Mouse (Mus musculus) hindbrain, embryonic 15.5 days (tissue): Measurements from ENCODE around the gene Plscr4. TPM values are rescaled to one million over a fixed set of nuclear protein-coding genes. Genes with fewer than 3 reads are reported as not detected.

Experiments used
- ATAC-seq: fragments of 200-750 bp; cut with Nextera tagmentation; 2 replicates; pipeline ENCODE4 v1.8.0; 2017; ENCODE audit warnings: low read depth, moderate number of reproducible peaks, moderate TSS enrichment; ENCODE audit not compliant: low FRiP score
- H3K27ac ChIP-seq: fragments of 300-500 bp; sonication (generic); replicated peaks from 2 replicates; pipeline ENCODE4 v1.5.1; 2015; ENCODE audit warnings: mild to moderate bottlenecking, inconsistent platforms
- H3K27me3 ChIP-seq: fragments of 300-500 bp; sonication (generic); 2 replicates; pipeline ENCODE4 v1.6.1; 2015; ENCODE audit warnings: control low read depth, inconsistent platforms
- H3K36me3 ChIP-seq: fragments of 300-500 bp; sonication (generic); 2 replicates; pipeline ENCODE4 v1.6.1; 2015; ENCODE audit warnings: control low read depth, inconsistent platforms
- H3K4me1 ChIP-seq: fragments of 300-500 bp; sonication (generic); replicated peaks from 2 replicates; pipeline ENCODE4 v1.6.1; 2015; ENCODE audit warnings: control low read depth, inconsistent platforms
- H3K4me2 ChIP-seq: fragments of 300-500 bp; sonication (generic); 2 replicates; pipeline ENCODE4 v1.6.1; 2015; ENCODE audit warnings: moderate library complexity, mild to moderate bottlenecking, inconsistent platforms
- H3K4me3 ChIP-seq: fragments of 300-500 bp; sonication (generic); 2 replicates; pipeline ENCODE4 v1.5.1; 2015; ENCODE audit warnings: mild to moderate bottlenecking, inconsistent platforms
- H3K9ac ChIP-seq: fragments of 300-500 bp; sonication (generic); 2 replicates; pipeline ENCODE4 v1.6.1; 2015; ENCODE audit warnings: inconsistent platforms
- H3K9me3 ChIP-seq: fragments of 300-500 bp; sonication (generic); 2 replicates; pipeline ENCODE4 v1.6.1; 2016; ENCODE audit warnings: control low read depth, inconsistent platforms
- WGBS: fragments of 180-500 bp; shearing (Covaris S2); methylation state at CpG from one replicate; pipeline ENCODE4 v1.1.7; 2015; 5-methylcytosine and 5-hydroxymethylcytosine counted together
- polyA plus RNA-seq: library from polyadenylated mRNA; unstranded; fragments of >200 nt; fragmentation: Nextera tagmentation; extraction: Ambion mirVana; gene quantifications from 2 replicates; pipeline ENCODE4 v1.2.1, GENCODE M21; 2015

The Plscr4 gene
- 2.2 and 2.5 TPM in 2 replicates for polyA plus RNA-seq

GRCm38 (mm10) chr9:92457261-92458058, at the start of gene Plscr4:
Plscr4 (plus strand) TSS chr9:92457373.
- H3K9ac ChIP-seq, result peak within 1 kb of the TSS; percentile 65
- WGBS, result 12% methylated on average over 43 of the region's 43 CpGs
- no peak within 1 kb of the TSS for H3K27ac ChIP-seq
- H3K4me2 ChIP-seq, result peak within 1 kb of the TSS; percentile 99
- no peaks in the 10 kb centered on the region for H3K27me3 ChIP-seq
- peak; percentile 85; the same call in 1 of the 2 replicates for ATAC-seq
- H3K4me1 ChIP-seq, result peaks cover 10% of the 10 kb centered on the region
- peak within 1 kb of the TSS; percentile 67 for H3K4me3 ChIP-seq
- no peaks in the 10 kb centered on the region for H3K9me3 ChIP-seq
- H3K36me3 ChIP-seq, result no peaks in the 10 kb centered on the region

GRCm38 (mm10) chr9:92410225-92410624, 46.9 kb upstream of the Plscr4 start:
- no peak overlapping the region for H3K4me2 ChIP-seq
- H3K36me3 ChIP-seq, result no peaks in the 10 kb centered on the region
- no peaks in the 10 kb centered on the region for H3K27me3 ChIP-seq
- H3K9ac ChIP-seq, result no peak overlapping the region
- H3K27ac ChIP-seq, result no peak overlapping the region
- 89% methylated on average over 3 of the region's 3 CpGs for WGBS
- ATAC-seq, result no peak
- H3K9me3 ChIP-seq, result no peaks in the 10 kb centered on the region
- H3K4me3 ChIP-seq, result no peak overlapping the region
- no peaks in the 10 kb centered on the region for H3K4me1 ChIP-seq

- Histone ChIP-seq H3K36me3 (no peaks in the 10 kb centered on the region), H3K27me3 (no peaks in the 10 kb centered on the region), H3K9ac (no peak overlapping the region), H3K9me3 (no peaks in the 10 kb centered on the region), H3K4me2 (no peak overlapping the region), H3K4me3 (no peak overlapping the region), H3K27ac (no peak overlapping the region), H3K4me1 (no peaks in the 10 kb centered on the region)
- no peak for ATAC-seq
- 74% methylated on average over 2 of the region's 2 CpGs for WGBS
These were observed 45.1 kb upstream of the Plscr4 start for GRCm38 (mm10) chr9:92412045-92412444.

- Histone ChIP-seq H3K36me3 (no peaks in the 10 kb centered on the region), H3K27ac (no peak overlapping the region), H3K4me3 (no peak overlapping the region), H3K4me2 (no peak overlapping the region), H3K4me1 (no peaks in the 10 kb centered on the region), H3K9ac (no peak overlapping the region), H3K9me3 (no peaks in the 10 kb centered on the region), H3K27me3 (no peaks in the 10 kb centered on the region)
- WGBS, result 84% methylated on average over 3 of the region's 3 CpGs
- no peak for ATAC-seq
These were observed 43.5 kb upstream of the Plscr4 start for GRCm38 (mm10) chr9:92413684-92414083.

GRCm38 (mm10) chr9:92437781-92438180, 19.4 kb upstream of the Plscr4 start:
- ATAC-seq, result no peak
- Histone ChIP-seq H3K4me3 (no peak overlapping the region), H3K36me3 (no peaks in the 10 kb centered on the region), H3K27me3 (no peaks in the 10 kb centered on the region), H3K9ac (no peak overlapping the region), H3K4me1 (no peaks in the 10 kb centered on the region), H3K4me2 (no peak overlapping the region), H3K9me3 (no peaks in the 10 kb centered on the region), H3K27ac (no peak overlapping the region)

- H3K27me3 ChIP-seq, result no peaks in the 10 kb centered on the region
- H3K4me1 ChIP-seq, result no peaks in the 10 kb centered on the region
- H3K9me3 ChIP-seq, result no peaks in the 10 kb centered on the region
- no peak overlapping the region for H3K4me2 ChIP-seq
- no peaks in the 10 kb centered on the region for H3K36me3 ChIP-seq
- whole genome bisulfite sequencing, result 87% methylated on average over 4 of the region's 4 CpGs
- no peak for ATAC-seq
- H3K27ac ChIP-seq, result no peak overlapping the region
- no peak overlapping the region for H3K9ac ChIP-seq
- H3K4me3 ChIP-seq, result no peak overlapping the region
These were observed 15.7 kb upstream of the Plscr4 start for GRCm38 (mm10) chr9:92441468-92441867.

GRCm38 (mm10) chr9:92444536-92444935, 12.6 kb upstream of the Plscr4 start:
- Histone ChIP-seq H3K9ac (no peak overlapping the region), H3K9me3 (no peaks in the 10 kb centered on the region), H3K36me3 (no peaks in the 10 kb centered on the region), H3K4me1 (no peaks in the 10 kb centered on the region), H3K27ac (no peak overlapping the region), H3K27me3 (no peaks in the 10 kb centered on the region), H3K4me2 (no peak overlapping the region), H3K4me3 (no peak overlapping the region)
- no peak for ATAC-seq

- ATAC-seq, result no peak
- H3K36me3 ChIP-seq, result no peaks in the 10 kb centered on the region
- H3K27ac ChIP-seq, result no peak overlapping the region
- 89% methylated on average over 3 of the region's 3 CpGs for WGBS
- no peak overlapping the region for H3K4me3 ChIP-seq
- H3K4me1 ChIP-seq, result peaks cover 10% of the 10 kb centered on the region
- H3K27me3 ChIP-seq, result no peaks in the 10 kb centered on the region
- no peak overlapping the region for H3K9ac ChIP-seq
- no peak overlapping the region for H3K4me2 ChIP-seq
- H3K9me3 ChIP-seq, result no peaks in the 10 kb centered on the region
These were observed 568 bp upstream of the Plscr4 start for GRCm38 (mm10) chr9:92456605-92457004.

GRCm38 (mm10) chr9:92458059-92458402, 858 bp downstream of the Plscr4 start:
- Histone ChIP-seq H3K4me1 (peaks cover 10% of the 10 kb centered on the region), H3K4me3 (peak overlapping the region; percentile 67), H3K36me3 (no peaks in the 10 kb centered on the region), H3K27ac (no peak overlapping the region), H3K4me2 (peak overlapping the region; percentile 99), H3K9me3 (no peaks in the 10 kb centered on the region), H3K27me3 (no peaks in the 10 kb centered on the region), H3K9ac (peak overlapping the region; percentile 65)
- ATAC-seq, result no peak
- WGBS, result 4% methylated on average over 5 of the region's 5 CpGs

- no peak overlapping the region for H3K9ac ChIP-seq
- no peaks in the 10 kb centered on the region for H3K27me3 ChIP-seq
- no peak overlapping the region for H3K27ac ChIP-seq
- ATAC-seq, result no peak
- 98% methylated on average over 2 of the region's 2 CpGs for WGBS
- H3K4me2 ChIP-seq, result peak overlapping the region; percentile 99
- no peaks in the 10 kb centered on the region for H3K9me3 ChIP-seq
- peak overlapping the region; percentile 67; the same call in 1 of the 2 replicates for H3K4me3 ChIP-seq
- peaks cover 10% of the 10 kb centered on the region for H3K4me1 ChIP-seq
- no peaks in the 10 kb centered on the region for H3K36me3 ChIP-seq
These were observed 1.2 kb downstream of the Plscr4 start for GRCm38 (mm10) chr9:92458418-92458817.

GRCm38 (mm10) chr9:92467724-92468123, 10.6 kb downstream of the Plscr4 start:
- no peaks in the 10 kb centered on the region for H3K36me3 ChIP-seq
- H3K4me3 ChIP-seq, result no peak overlapping the region
- no peak overlapping the region for H3K27ac ChIP-seq
- H3K27me3 ChIP-seq, result no peaks in the 10 kb centered on the region
- no peaks in the 10 kb centered on the region for H3K4me1 ChIP-seq
- H3K9ac ChIP-seq, result no peak overlapping the region
- no peaks in the 10 kb centered on the region for H3K9me3 ChIP-seq
- 73% methylated on average over 4 of the region's 4 CpGs for WGBS
- no peak overlapping the region for H3K4me2 ChIP-seq
- no peak for ATAC-seq

GRCm38 (mm10) chr9:92472256-92472855, 15.2 kb downstream of the Plscr4 start:
- H3K9me3 ChIP-seq, result no peaks in the 10 kb centered on the region
- no peaks in the 10 kb centered on the region for H3K36me3 ChIP-seq
- H3K27me3 ChIP-seq, result no peaks in the 10 kb centered on the region
- no peak for ATAC-seq
- no peak overlapping the region for H3K27ac ChIP-seq
- H3K4me1 ChIP-seq, result no peaks in the 10 kb centered on the region
- 73% methylated on average over 5 of the region's 5 CpGs for WGBS
- H3K4me3 ChIP-seq, result no peak overlapping the region
- H3K4me2 ChIP-seq, result no peak overlapping the region
- H3K9ac ChIP-seq, result no peak overlapping the region
